Mouse (Mus musculus): ENCODE results near the gene Papss2. TPM values are rescaled to one million over a fixed set of nuclear protein-coding genes. Genes with fewer than 3 reads are reported as not detected.

Gene Papss2
- polyA plus RNA-seq, 1 experiment from 2014 or later, result 29.6 TPM

GRCm38 (mm10) chr19:32622142-32622541 lies 26.6 kb downstream of the Papss2 start:
- Histone ChIP-seq H3K27me3 (ENCODE audit: insufficient read depth, low read length) (no peaks in the 10 kb centered on the region), H3K4me3 (ENCODE audit: low read depth, low read length) (no peak overlapping the region), H3K36me3 (replicated peaks; ENCODE audit: insufficient read depth, low read length) (no peaks in the 10 kb centered on the region), H3K27ac (ENCODE audit: low read depth) (peak overlapping the region; percentile 64), H3K9me3 (ENCODE audit: low read length) (no peaks in the 10 kb centered on the region), H3K4me2 (ENCODE audit: low read depth, low read length) (no peak overlapping the region), H3K9ac (replicated peaks) (no peak overlapping the region), H3K4me1 (ENCODE audit: insufficient read depth) (peaks cover 10% of the 10 kb centered on the region; the same call in 1 of the 2 replicates)
- no peak for TF ChIP-seq EP300 (IDR thresholded peaks at IDR 0.05; ENCODE audit: low read depth)
- TF ChIP-seq CTCF (IDR thresholded peaks at IDR 0.05; ENCODE audit: low read depth), result no peak
- ATAC-seq, result no peak
- DNase-seq, result no peak
- WGBS (ENCODE audit: insufficient replicate concordance), result 54% methylated on average over 3 of the region's 3 CpGs

- Histone ChIP-seq H3K9me3 (ENCODE audit: low read length) (no peaks in the 10 kb centered on the region), H3K4me2 (ENCODE audit: low read depth, low read length) (no peak overlapping the region), H3K4me3 (ENCODE audit: low read depth, low read length) (no peak overlapping the region), H3K4me1 (ENCODE audit: insufficient read depth) (peaks cover 8% of the 10 kb centered on the region; the same call in 1 of the 2 replicates), H3K36me3 (replicated peaks; ENCODE audit: insufficient read depth, low read length) (no peaks in the 10 kb centered on the region), H3K27ac (ENCODE audit: low read depth) (peak overlapping the region; percentile 94), H3K27me3 (ENCODE audit: insufficient read depth, low read length) (no peaks in the 10 kb centered on the region), H3K9ac (replicated peaks) (peak overlapping the region; percentile 50; the same call in 1 of the 2 replicates)
- no peak for TF ChIP-seq CTCF (IDR thresholded peaks at IDR 0.05; ENCODE audit: low read depth)
- peak; percentile 83 for TF ChIP-seq EP300 (IDR thresholded peaks at IDR 0.05; ENCODE audit: low read depth)
- DNase-seq, result peak; percentile 82
- ATAC-seq, result peak; percentile 93
- WGBS (ENCODE audit: insufficient replicate concordance), result 42% methylated on average over 13 of the region's 13 CpGs
These were observed 31.3 kb downstream of the Papss2 start for GRCm38 (mm10) chr19:32626768-32627331.

- H3K36me3 ChIP-seq (replicated peaks; ENCODE audit: insufficient read depth, low read length), result no peaks in the 10 kb centered on the region
- H3K9ac ChIP-seq (replicated peaks), result peak overlapping the region; percentile 50; the same call in 1 of the 2 replicates
- peak overlapping the region; percentile 94 for H3K27ac ChIP-seq (ENCODE audit: low read depth)
- peaks cover 5% of the 10 kb centered on the region; the same call in 1 of the 2 replicates for H3K4me1 ChIP-seq (ENCODE audit: insufficient read depth)
- WGBS (ENCODE audit: insufficient replicate concordance), result 67% methylated on average over 4 of the region's 4 CpGs
- DNase-seq (no peak), ATAC-seq (peak; percentile 0; the same call in 1 of the 2 replicates)
- H3K4me3 ChIP-seq (ENCODE audit: low read depth, low read length), result no peak overlapping the region
- no peaks in the 10 kb centered on the region for H3K9me3 ChIP-seq (ENCODE audit: low read length)
- no peaks in the 10 kb centered on the region for H3K27me3 ChIP-seq (ENCODE audit: insufficient read depth, low read length)
- peak overlapping the region; percentile 42 for H3K4me2 ChIP-seq (ENCODE audit: low read depth, low read length)
- TF ChIP-seq EP300 (IDR thresholded peaks at IDR 0.05; ENCODE audit: low read depth) (no peak), CTCF (IDR thresholded peaks at IDR 0.05; ENCODE audit: low read depth) (no peak)
These were observed 32.0 kb downstream of the Papss2 start for GRCm38 (mm10) chr19:32627631-32628030.

GRCm38 (mm10) chr19:32628572-32629132 lies 33.1 kb downstream of the Papss2 start:
- DNase-seq (no peak), ATAC-seq (no peak)
- Histone ChIP-seq H3K27ac (ENCODE audit: low read depth) (peak overlapping the region; percentile 94), H3K4me3 (ENCODE audit: low read depth, low read length) (no peak overlapping the region), H3K36me3 (replicated peaks; ENCODE audit: insufficient read depth, low read length) (no peaks in the 10 kb centered on the region), H3K9ac (replicated peaks) (no peak overlapping the region), H3K27me3 (ENCODE audit: insufficient read depth, low read length) (no peaks in the 10 kb centered on the region), H3K4me1 (ENCODE audit: insufficient read depth) (0 out of 2 replicates have a peak, but pooled peaks cover 2% of the 10 kb centered on the region), H3K9me3 (ENCODE audit: low read length) (no peaks in the 10 kb centered on the region), H3K4me2 (ENCODE audit: low read depth, low read length) (no peak overlapping the region)
- 76% methylated on average over 7 of the region's 7 CpGs for WGBS (ENCODE audit: insufficient replicate concordance)
- TF ChIP-seq CTCF (IDR thresholded peaks at IDR 0.05; ENCODE audit: low read depth) (no peak), EP300 (IDR thresholded peaks at IDR 0.05; ENCODE audit: low read depth) (no peak)

- Histone ChIP-seq H3K27ac (ENCODE audit: low read depth) (no peak overlapping the region), H3K9me3 (ENCODE audit: low read length) (no peaks in the 10 kb centered on the region), H3K27me3 (ENCODE audit: insufficient read depth, low read length) (no peaks in the 10 kb centered on the region), H3K9ac (replicated peaks) (no peak overlapping the region), H3K4me3 (ENCODE audit: low read depth, low read length) (no peak overlapping the region), H3K36me3 (replicated peaks; ENCODE audit: insufficient read depth, low read length) (peaks cover 4% of the 10 kb centered on the region; the same call in 1 of the 2 replicates), H3K4me2 (ENCODE audit: low read depth, low read length) (no peak overlapping the region), H3K4me1 (ENCODE audit: insufficient read depth) (peaks cover 22% of the 10 kb centered on the region)
- TF ChIP-seq EP300 (IDR thresholded peaks at IDR 0.05; ENCODE audit: low read depth) (no peak), CTCF (IDR thresholded peaks at IDR 0.05; ENCODE audit: low read depth) (no peak)
- no peak for ATAC-seq
- DNase-seq, result no peak
- WGBS (ENCODE audit: insufficient replicate concordance), result 71% methylated on average over 8 of the region's 8 CpGs
These were observed 39.3 kb downstream of the Papss2 start for GRCm38 (mm10) chr19:32634916-32635315.

GRCm38 (mm10) chr19:32637357-32638275 lies 42.0 kb downstream of the Papss2 start:
- Histone ChIP-seq H3K4me3 (ENCODE audit: low read depth, low read length) (peak overlapping the region; percentile 24; the same call in 1 of the 2 replicates), H3K36me3 (replicated peaks; ENCODE audit: insufficient read depth, low read length) (peaks cover 6% of the 10 kb centered on the region; the same call in 1 of the 2 replicates), H3K4me1 (ENCODE audit: insufficient read depth) (peaks cover 22% of the 10 kb centered on the region), H3K27ac (ENCODE audit: low read depth) (peak overlapping the region; percentile 91), H3K27me3 (ENCODE audit: insufficient read depth, low read length) (no peaks in the 10 kb centered on the region), H3K4me2 (ENCODE audit: low read depth, low read length) (peak overlapping the region; percentile 61), H3K9ac (replicated peaks) (peak overlapping the region; percentile 58), H3K9me3 (ENCODE audit: low read length) (no peaks in the 10 kb centered on the region)
- 18% methylated on average over 16 of the region's 16 CpGs for WGBS (ENCODE audit: insufficient replicate concordance)
- peak; percentile 78 for TF ChIP-seq EP300 (IDR thresholded peaks at IDR 0.05; ENCODE audit: low read depth)
- no peak for TF ChIP-seq CTCF (IDR thresholded peaks at IDR 0.05; ENCODE audit: low read depth)
- DNase-seq, result peak; percentile 69
- ATAC-seq, result peak; percentile 95
